Mouse (Mus musculus) adrenal gland, postnatal 14 days (tissue): ENCODE data around the gene Gm7534. TPM values are rescaled to one million over a fixed set of nuclear protein-coding genes. Genes with fewer than 3 reads are reported as not detected.

ENCODE experiments used
- total RNA-seq: library from RNA; stranded (reverse); gene quantifications from 2 replicates; pipeline ENCODE4 v1.2.3, GENCODE M21; 2021

Gene Gm7534
- total RNA-seq, 1 experiment from 2014 or later: not detected

Other genes with a start within 250 kb of the Gm7534 start
- 325 and 351 TPM in 2 replicates for gene Hmgn2, start 234.4 kb downstream of the Gm7534 start, total RNA-seq
- 32.1 and 35.2 TPM in 2 replicates for gene Dhdds, start 202.1 kb downstream of the Gm7534 start, total RNA-seq
- gene Lin28a, start 184.2 kb downstream of the Gm7534 start, total RNA-seq: not detected in 2 replicates
- 0.26 TPM in 1 of 2 replicates, not detected in the other for gene Zfp683, start 149.2 kb downstream of the Gm7534 start, total RNA-seq
- not detected in 2 replicates for gene Crybg2, start 142.2 kb downstream of the Gm7534 start, total RNA-seq
- gene Cd52, start 107.9 kb downstream of the Gm7534 start, total RNA-seq: 9.3 and 78.8 TPM in 2 replicates
- gene Ubxn11, start 100.4 kb downstream of the Gm7534 start, total RNA-seq: 6.2 and 8.4 TPM in 2 replicates
- gene Sh3bgrl3, start 74.2 kb downstream of the Gm7534 start, total RNA-seq: 79.0 and 117 TPM in 2 replicates
- gene Cep85, start 15.9 kb downstream of the Gm7534 start, total RNA-seq: 20.6 and 24.6 TPM in 2 replicates
- gene Catsper4, start 24.4 kb upstream of the Gm7534 start, total RNA-seq: not detected in 2 replicates
- 0.15 TPM in 1 of 2 replicates, not detected in the other for gene Cnksr1, start 35.4 kb upstream of the Gm7534 start, total RNA-seq
- gene E130218I03Rik, start 40.7 kb upstream of the Gm7534 start, total RNA-seq: not detected in 2 replicates
- gene Zfp593, start 42.6 kb upstream of the Gm7534 start, total RNA-seq: 8.4 and 9.7 TPM in 2 replicates
- gene Gm30191, start 43.9 kb upstream of the Gm7534 start, total RNA-seq: not detected in 2 replicates
- 11.4 and 13.8 TPM in 2 replicates for gene Grrp1, start 51.1 kb upstream of the Gm7534 start, total RNA-seq
- 18.1 and 20.7 TPM in 2 replicates for gene Pdik1l, start 84.9 kb upstream of the Gm7534 start, total RNA-seq
- gene Trim63, start 112.1 kb upstream of the Gm7534 start, total RNA-seq: not detected in 2 replicates
- gene Slc30a2, start 140.2 kb upstream of the Gm7534 start, total RNA-seq: 13.4 and 18.8 TPM in 2 replicates
- gene Extl1, start 180.8 kb upstream of the Gm7534 start, total RNA-seq: 0.96 and 1.7 TPM in 2 replicates
- gene Pafah2, start 193.3 kb upstream of the Gm7534 start, total RNA-seq: 15.9 and 21.2 TPM in 2 replicates